Mouse (Mus musculus) hindbrain, embryonic 11.5 days (tissue): ENCODE results near the gene Dnal4. TPM values are rescaled to one million over a fixed set of nuclear protein-coding genes. Genes with fewer than 3 reads are reported as not detected.

ENCODE experiments used
- ATAC-seq: fragments of 200-750 bp; cut with Nextera tagmentation; 2 replicates; pipeline ENCODE4 v1.8.0; 2017; ENCODE audit warnings: mild to moderate bottlenecking, moderate TSS enrichment, moderate library complexity; ENCODE audit not compliant: low FRiP score
- DNase-seq: peaks from one replicate; pipeline ENCODE4 v3.0.0-alpha.2; 2015; ENCODE audit warnings: low spot score
- H3K27ac ChIP-seq: fragments of 300-500 bp; sonication (generic); 2 replicates; pipeline ENCODE4 v1.5.1; 2014; ENCODE audit warnings: mild to moderate bottlenecking, low read depth, low read length
- H3K27me3 ChIP-seq: fragments of 300-500 bp; sonication (generic); 2 replicates; pipeline ENCODE4 v1.6.1; 2014; ENCODE audit warnings: mild to moderate bottlenecking, low read length, moderate library complexity, mixed read lengths; ENCODE audit not compliant: control insufficient read depth, insufficient read depth
- H3K36me3 ChIP-seq: fragments of 300-500 bp; sonication (generic); 2 replicates; pipeline ENCODE4 v1.6.1; 2014; ENCODE audit warnings: mild to moderate bottlenecking, low read length, moderate library complexity, mixed read lengths; ENCODE audit not compliant: control insufficient read depth, insufficient read depth
- H3K4me1 ChIP-seq: fragments of 300-500 bp; sonication (generic); replicated peaks from 2 replicates; pipeline ENCODE4 v1.6.1; 2014; ENCODE audit warnings: low read length, mixed read lengths; ENCODE audit not compliant: control insufficient read depth, insufficient read depth
- H3K4me2 ChIP-seq: fragments of 300-500 bp; sonication (generic); replicated peaks from 2 replicates; pipeline ENCODE4 v1.6.1; 2014; ENCODE audit warnings: mild to moderate bottlenecking, low read depth, low read length
- H3K4me3 ChIP-seq: fragments of 300-500 bp; sonication (generic); 2 replicates; pipeline ENCODE4 v1.5.1; 2014; ENCODE audit warnings: low read depth, low read length
- H3K9ac ChIP-seq: fragments of 300-500 bp; sonication (generic); 2 replicates; pipeline ENCODE4 v1.6.1; 2014; ENCODE audit warnings: low read depth, low read length
- H3K9me3 ChIP-seq: fragments of 300-500 bp; sonication (generic); 2 replicates; pipeline ENCODE4 v1.6.1; 2016; ENCODE audit warnings: low read length; ENCODE audit not compliant: control insufficient read depth
- WGBS: fragments of 180-500 bp; shearing (Covaris S2); extraction: QIAGEN DNeasy Blood & Tissue Kit; methylation state at CpG from one replicate; pipeline ENCODE4 v1.1.7; 2014; 5-methylcytosine and 5-hydroxymethylcytosine counted together
- polyA plus RNA-seq: library from polyadenylated mRNA; unstranded; fragments of >200 nt; fragmentation: Nextera tagmentation; extraction: Ambion mirVana; gene quantifications from 2 replicates; pipeline ENCODE4 v1.2.1, GENCODE M21; 2014

The Dnal4 gene
- polyA plus RNA-seq, 1 experiment from 2014 or later: 61.8 TPM

DNA sequence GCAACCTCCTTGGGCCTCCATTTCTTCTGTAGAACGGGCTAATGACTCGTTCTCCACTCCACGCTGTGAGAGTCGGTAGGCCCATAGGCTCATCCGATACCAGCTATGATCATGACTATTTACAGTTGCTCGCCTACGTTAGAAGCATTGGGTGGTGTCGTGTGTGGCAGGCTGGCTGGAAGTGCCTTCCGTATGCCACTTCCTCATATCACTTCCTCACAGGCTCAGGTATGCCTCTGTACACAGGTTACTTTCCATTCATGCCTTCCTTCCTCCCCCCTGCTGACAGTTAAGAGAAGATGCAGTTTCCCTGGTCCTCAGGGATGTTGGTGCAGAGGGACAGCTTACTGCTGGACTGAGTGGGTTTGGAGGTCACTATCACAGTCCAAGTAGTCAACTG is 15.4 kb upstream of the Dnal4 start:
- peaks cover 2% of the 10 kb centered on the region; the same call in 1 of the 2 replicates for H3K27me3 ChIP-seq
- H3K4me3 ChIP-seq: no peak overlapping the region
- no peak overlapping the region for H3K9ac ChIP-seq
- H3K4me2 ChIP-seq: no peak overlapping the region
- no peak for DNase-seq
- ATAC-seq: no peak
- H3K27ac ChIP-seq: no peak overlapping the region
- H3K36me3 ChIP-seq: no peaks in the 10 kb centered on the region
- peaks cover 5% of the 10 kb centered on the region for H3K4me1 ChIP-seq
- no peaks in the 10 kb centered on the region for H3K9me3 ChIP-seq
- 88% methylated on average over 9 of the region's 9 CpGs for WGBS

DNA sequence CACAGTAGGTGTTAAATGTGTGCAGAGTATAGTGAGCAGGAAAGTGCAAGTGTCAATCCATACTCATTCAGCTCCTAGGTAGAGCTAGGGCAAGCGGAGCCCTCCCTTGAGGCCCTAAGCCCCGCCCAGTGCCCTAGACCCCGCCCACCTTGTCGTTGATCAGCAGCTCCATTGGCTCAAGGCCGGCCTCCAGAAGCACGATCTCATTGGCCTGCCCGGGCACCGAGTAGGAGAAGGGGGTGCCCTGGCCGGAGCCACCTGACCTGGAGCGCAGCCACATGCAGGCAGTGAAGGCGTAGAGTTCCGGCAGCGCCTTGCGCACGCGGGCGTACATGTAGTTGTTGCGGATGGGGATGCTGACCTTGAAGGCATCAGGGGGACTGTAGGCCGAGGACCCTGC is 14.8 kb upstream of the Dnal4 start:
- H3K27me3 ChIP-seq: peaks cover 2% of the 10 kb centered on the region; the same call in 1 of the 2 replicates
- H3K9me3 ChIP-seq: no peaks in the 10 kb centered on the region
- H3K4me1 ChIP-seq: peaks cover 6% of the 10 kb centered on the region
- no peak overlapping the region for H3K4me3 ChIP-seq
- DNase-seq (peak; percentile 62), ATAC-seq (0 out of 2 replicates have a peak, but pooled peaks have one; percentile 33)
- 20% methylated on average over 19 of the region's 19 CpGs for WGBS
- no peak overlapping the region for H3K9ac ChIP-seq
- H3K4me2 ChIP-seq: peak overlapping the region; percentile 19
- H3K27ac ChIP-seq: no peak overlapping the region
- H3K36me3 ChIP-seq: no peaks in the 10 kb centered on the region

DNA sequence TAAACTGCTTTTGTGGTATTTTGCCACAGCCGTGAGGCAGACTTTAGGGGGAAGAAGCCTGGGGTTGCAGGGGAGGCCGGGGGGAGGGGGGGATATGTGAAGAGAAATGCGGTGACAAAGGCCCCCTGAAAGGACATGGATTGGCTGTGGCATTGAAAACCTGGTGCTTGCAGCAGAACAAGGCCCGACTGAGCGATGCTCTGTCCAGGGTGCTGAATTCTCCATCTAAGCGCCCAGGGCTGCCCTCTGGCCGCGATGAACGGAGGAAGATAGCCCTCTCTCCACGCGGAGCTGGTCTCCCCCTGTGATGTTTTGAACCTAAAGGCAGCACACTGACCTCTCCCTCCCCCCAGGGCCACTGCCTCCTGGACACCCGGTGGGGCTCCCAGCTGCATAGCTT is 13.9 kb upstream of the Dnal4 start:
- Histone ChIP-seq H3K36me3 (no peaks in the 10 kb centered on the region), H3K4me1 (peaks cover 6% of the 10 kb centered on the region), H3K9ac (no peak overlapping the region), H3K27me3 (peaks cover 2% of the 10 kb centered on the region; the same call in 1 of the 2 replicates), H3K4me2 (no peak overlapping the region), H3K4me3 (no peak overlapping the region), H3K9me3 (no peaks in the 10 kb centered on the region), H3K27ac (no peak overlapping the region)
- ATAC-seq (no peak), DNase-seq (peak; percentile 77)
- WGBS: 3% methylated on average over 11 of the region's 12 CpGs

DNA sequence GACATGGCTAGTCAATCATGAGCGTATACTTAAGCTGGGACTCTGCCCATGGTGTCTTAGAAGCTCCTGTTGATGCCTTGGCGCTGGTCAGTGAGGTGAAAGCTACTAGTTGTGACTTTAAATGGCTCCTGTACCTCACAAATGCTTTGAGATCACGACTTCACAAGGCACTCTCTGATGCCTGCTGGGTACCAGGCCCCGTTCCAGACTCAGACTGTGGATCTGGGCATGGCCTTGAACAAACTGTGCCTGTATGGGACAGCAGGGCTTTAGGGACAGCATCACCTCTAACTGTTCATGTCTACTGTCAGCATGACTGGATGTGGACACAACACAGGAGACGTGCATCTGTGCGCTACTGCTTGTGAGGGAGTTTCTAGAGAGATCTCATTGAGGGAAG is 13.3 kb upstream of the Dnal4 start:
- ATAC-seq (no peak), DNase-seq (no peak)
- H3K4me1 ChIP-seq: peaks cover 6% of the 10 kb centered on the region
- no peak overlapping the region for H3K4me2 ChIP-seq
- H3K4me3 ChIP-seq: no peak overlapping the region
- no peaks in the 10 kb centered on the region for H3K36me3 ChIP-seq
- H3K27me3 ChIP-seq: peaks cover 2% of the 10 kb centered on the region; the same call in 1 of the 2 replicates
- H3K9ac ChIP-seq: no peak overlapping the region
- 86% methylated on average over 6 of the region's 6 CpGs for WGBS
- no peak overlapping the region for H3K27ac ChIP-seq
- no peaks in the 10 kb centered on the region for H3K9me3 ChIP-seq

DNA sequence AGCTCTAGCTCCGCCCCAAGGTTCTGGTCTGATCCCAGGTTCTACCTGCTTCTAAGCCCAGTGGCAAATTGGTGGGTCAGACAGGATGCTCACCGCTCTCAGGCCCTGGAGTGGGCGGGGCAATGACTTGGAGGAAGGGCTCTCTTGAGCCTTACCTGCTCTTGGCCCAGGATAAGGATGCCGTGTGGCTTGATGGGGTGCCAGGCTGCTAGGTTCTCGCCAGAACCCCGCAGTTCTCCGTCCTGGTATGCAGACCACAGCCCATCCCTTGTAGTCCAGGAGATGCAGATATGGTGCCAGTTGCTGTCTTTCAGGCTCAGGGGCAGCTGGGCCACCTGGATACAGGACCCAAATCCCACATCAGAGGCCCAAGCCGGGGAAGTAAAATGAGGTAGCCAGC is 12.5 kb upstream of the Dnal4 start:
- Histone ChIP-seq H3K4me1 (peaks cover 6% of the 10 kb centered on the region), H3K27ac (no peak overlapping the region), H3K9ac (no peak overlapping the region), H3K4me3 (no peak overlapping the region), H3K9me3 (no peaks in the 10 kb centered on the region), H3K36me3 (no peaks in the 10 kb centered on the region), H3K27me3 (peaks cover 2% of the 10 kb centered on the region; the same call in 1 of the 2 replicates), H3K4me2 (no peak overlapping the region)
- WGBS: 54% methylated on average over 8 of the region's 8 CpGs
- DNase-seq (no peak), ATAC-seq (no peak)

DNA sequence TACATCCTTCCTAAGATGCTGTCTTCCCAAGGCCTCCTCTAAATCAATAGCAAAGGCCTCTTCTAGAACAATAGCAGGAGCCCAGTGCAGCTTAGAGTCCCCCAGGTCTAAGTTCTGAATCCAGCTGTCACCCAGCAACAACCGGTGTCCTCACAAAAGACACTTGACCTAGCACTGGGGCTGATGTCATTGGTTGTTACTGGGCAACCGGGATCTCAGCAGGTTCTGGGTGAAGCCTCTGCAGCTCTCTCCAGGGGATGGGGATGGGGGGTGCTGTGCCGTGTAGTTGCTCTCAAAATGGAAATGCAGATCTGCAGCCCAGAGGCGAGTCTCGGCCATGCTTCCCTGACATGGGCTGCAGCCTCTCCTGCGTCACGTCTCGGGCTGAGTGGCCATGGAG is 10.2 kb upstream of the Dnal4 start:
- no peak for ATAC-seq
- peaks cover 6% of the 10 kb centered on the region for H3K4me1 ChIP-seq
- WGBS: 44% methylated on average over 8 of the region's 8 CpGs
- DNase-seq: no peak
- H3K27me3 ChIP-seq: no peaks in the 10 kb centered on the region
- no peak overlapping the region for H3K4me3 ChIP-seq
- H3K9me3 ChIP-seq: no peaks in the 10 kb centered on the region
- no peak overlapping the region; the same call in 1 of the 2 replicates for H3K9ac ChIP-seq
- peak overlapping the region; percentile 39 for H3K27ac ChIP-seq
- no peaks in the 10 kb centered on the region for H3K36me3 ChIP-seq
- no peak overlapping the region for H3K4me2 ChIP-seq

DNA sequence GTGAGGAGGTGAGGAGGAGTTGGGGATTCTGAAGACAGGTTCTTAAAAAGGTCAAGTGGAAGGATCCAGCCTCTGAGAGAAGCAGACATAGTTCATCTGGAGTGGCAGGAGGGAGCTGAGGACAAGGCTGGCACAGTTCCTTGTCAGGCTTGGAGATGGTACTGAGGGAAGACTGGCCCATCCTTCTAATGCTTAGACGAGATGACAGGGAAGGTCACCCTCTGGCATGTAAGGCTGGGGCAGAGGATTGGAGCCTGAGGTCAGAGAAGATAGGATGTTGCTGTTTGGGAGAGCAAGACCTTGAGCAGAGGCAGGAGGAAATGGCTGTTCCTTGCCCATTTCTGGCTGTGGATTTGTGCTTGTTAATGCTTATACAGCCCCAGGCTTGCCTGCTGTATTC is 7.4 kb upstream of the Dnal4 start:
- no peak for DNase-seq
- no peaks in the 10 kb centered on the region for H3K36me3 ChIP-seq
- no peaks in the 10 kb centered on the region for H3K9me3 ChIP-seq
- ATAC-seq: no peak
- no peak overlapping the region for H3K9ac ChIP-seq
- H3K27ac ChIP-seq: no peak overlapping the region
- H3K4me3 ChIP-seq: no peak overlapping the region
- 55% methylated on average over 1 of the region's 1 CpGs for WGBS
- peaks cover 2% of the 10 kb centered on the region; the same call in 1 of the 2 replicates for H3K4me1 ChIP-seq
- no peak overlapping the region for H3K4me2 ChIP-seq
- H3K27me3 ChIP-seq: no peaks in the 10 kb centered on the region

DNA sequence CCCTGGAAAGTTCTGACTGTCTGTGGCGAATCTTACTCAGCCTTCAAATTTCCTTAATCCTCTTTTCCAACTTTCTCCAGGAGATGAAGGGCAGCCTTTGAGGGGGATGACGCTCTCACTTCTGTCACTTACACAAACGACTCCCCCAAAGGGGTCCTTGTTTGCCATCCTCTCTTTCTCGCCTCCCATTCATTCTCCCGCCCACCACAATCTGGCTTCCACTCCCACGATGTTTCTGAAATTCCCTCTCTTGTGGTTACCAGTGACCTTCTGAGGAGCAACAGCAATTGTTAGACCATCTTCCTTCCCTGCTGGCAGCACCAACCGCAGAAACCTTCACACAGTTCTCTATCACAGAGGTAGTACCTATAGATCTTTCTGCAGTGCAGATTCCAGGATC is 2.0 kb downstream of the Dnal4 start:
- ATAC-seq (no peak), DNase-seq (no peak)
- Histone ChIP-seq H3K4me1 (peaks cover 4% of the 10 kb centered on the region; the same call in 1 of the 2 replicates), H3K9me3 (no peaks in the 10 kb centered on the region), H3K27me3 (no peaks in the 10 kb centered on the region), H3K36me3 (no peaks in the 10 kb centered on the region), H3K9ac (no peak overlapping the region), H3K27ac (no peak overlapping the region), H3K4me2 (no peak overlapping the region), H3K4me3 (no peak overlapping the region)
- WGBS: 72% methylated on average over 7 of the region's 7 CpGs

DNA sequence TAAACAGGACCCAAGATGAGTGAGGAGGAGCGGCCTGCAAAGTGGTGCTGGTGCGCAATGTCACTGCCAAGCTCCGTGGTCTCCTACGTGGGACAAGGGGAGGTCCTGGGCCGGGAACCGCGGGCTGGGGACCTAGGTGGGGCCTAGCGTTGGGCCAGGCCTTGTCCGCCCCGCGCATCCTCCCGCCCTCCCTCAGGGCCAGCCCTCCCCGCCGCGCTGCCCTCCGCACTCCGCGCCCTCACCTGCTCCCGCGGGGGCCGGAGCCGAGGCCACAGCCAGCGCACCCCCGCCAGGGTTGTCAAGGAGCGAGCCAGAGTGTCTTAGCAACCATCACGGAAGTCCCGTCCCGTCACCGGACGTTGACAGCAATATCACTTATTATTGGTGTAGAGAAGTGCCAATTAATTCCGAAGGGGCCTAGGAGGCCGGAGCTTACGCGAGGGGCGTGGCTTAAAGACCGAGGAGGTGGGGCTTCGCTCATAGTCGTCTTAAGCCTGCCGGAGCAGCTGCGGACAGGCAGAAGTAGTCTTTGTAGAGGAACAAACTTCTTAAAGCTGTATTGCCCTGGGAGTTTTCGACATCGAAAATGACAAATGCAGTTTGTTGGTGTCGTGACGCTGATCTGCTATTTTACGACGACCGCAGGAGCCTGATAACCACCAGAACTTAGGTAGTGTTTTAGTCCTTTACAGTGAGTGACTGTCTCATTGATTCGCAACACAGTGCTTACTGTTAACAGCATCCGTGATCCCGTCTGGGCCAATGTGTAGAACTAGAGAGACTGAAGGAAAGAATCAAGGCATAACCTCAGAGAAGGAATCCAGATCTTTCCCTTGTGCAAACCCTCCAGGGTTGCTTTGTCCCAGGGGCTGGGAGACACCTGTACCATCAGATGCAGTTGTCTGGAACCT is 3.3 kb downstream of the Dnal4 start:
- peaks cover 4% of the 10 kb centered on the region; the same call in 1 of the 2 replicates for H3K4me1 ChIP-seq
- H3K4me3 ChIP-seq: peak overlapping the region; percentile 82
- peak overlapping the region; percentile 83 for H3K9ac ChIP-seq
- under 1% methylated on average over 49 of the region's 50 CpGs for WGBS
- H3K27ac ChIP-seq: peak overlapping the region; percentile 62; the same call in 1 of the 2 replicates
- peak; percentile 95 for DNase-seq
- no peaks in the 10 kb centered on the region for H3K36me3 ChIP-seq
- peak overlapping the region; percentile 83 for H3K4me2 ChIP-seq
- peak; percentile 96 for ATAC-seq
- no peaks in the 10 kb centered on the region for H3K9me3 ChIP-seq
- no peaks in the 10 kb centered on the region for H3K27me3 ChIP-seq
